Mouse (Mus musculus): ENCODE measurements around the gene Baat. TPM values are rescaled to one million over a fixed set of nuclear protein-coding genes. Genes with fewer than 3 reads are reported as not detected.
"Not testable (repeated sequence)": the region's sequence is repeated elsewhere in the genome, so short reads cannot be mapped to it uniquely, and the experiment has no call there.

The Baat gene
- polyA plus RNA-seq, 1 experiment from 2014 or later: 0.24 TPM

GRCm38 (mm10) chr4:49480104-49480760, 26.1 kb downstream of the Baat start:
- Histone ChIP-seq H3K9ac (no peak overlapping the region), H3K27me3 (replicated peaks) (no peaks in the 10 kb centered on the region), H3K9me3 (no peaks in the 10 kb centered on the region), H3K36me3 (no peaks in the 10 kb centered on the region), H3K4me1 (0 out of 2 replicates have a peak, but pooled peaks cover 5% of the 10 kb centered on the region), H3K4me2 (peak overlapping the region; percentile 45), H3K27ac (peak overlapping the region; percentile 78), H3K4me3 (replicated peaks) (peak overlapping the region; percentile 35)
- peak; percentile 62; the same call in 1 of the 2 replicates for ATAC-seq (ENCODE audit: insufficient read depth, low FRiP score, low read depth)
- WGBS: 13% methylated on average over 21 of the region's 21 CpGs

GRCm38 (mm10) chr4:49479035-49479434, 27.3 kb downstream of the Baat start:
- H3K9me3 ChIP-seq: not testable (repeated sequence)
- 24% methylated on average over 2 of the region's 2 CpGs for WGBS

GRCm38 (mm10) chr4:49478118-49478877, 28.1 kb downstream of the Baat start:
- peak overlapping the region; percentile 31 for H3K4me3 ChIP-seq (replicated peaks)
- 0 out of 2 replicates have a peak, but pooled peaks cover 5% of the 10 kb centered on the region for H3K4me1 ChIP-seq
- ATAC-seq (ENCODE audit: insufficient read depth, low FRiP score, low read depth): peak; percentile 73
- 20% methylated on average over 19 of the region's 19 CpGs for WGBS
- no peaks in the 10 kb centered on the region for H3K36me3 ChIP-seq
- no peaks in the 10 kb centered on the region for H3K9me3 ChIP-seq
- H3K27ac ChIP-seq: peak overlapping the region; percentile 44
- no peak overlapping the region for H3K9ac ChIP-seq
- peak overlapping the region; percentile 53 for H3K4me2 ChIP-seq
- no peaks in the 10 kb centered on the region for H3K27me3 ChIP-seq (replicated peaks)

More at GRCm38 (mm10) chr4:49479035-49479434, 27.3 kb downstream of the Baat start:
- H3K4me1 ChIP-seq; H3K36me3 ChIP-seq; ATAC-seq (ENCODE audit: insufficient read depth, low FRiP score, low read depth); H3K27me3 ChIP-seq (replicated peaks); H3K4me3 ChIP-seq (replicated peaks); H3K9ac ChIP-seq: not testable (repeated sequence)
- peak overlapping the region; percentile 21; the same call in 1 of the 2 replicates for H3K4me2 ChIP-seq
- peak overlapping the region; percentile 51; the same call in 1 of the 2 replicates for H3K27ac ChIP-seq

- Histone ChIP-seq H3K36me3 (no peaks in the 10 kb centered on the region), H3K4me1 (0 out of 2 replicates have a peak, but pooled peaks cover 5% of the 10 kb centered on the region), H3K27ac (no peak overlapping the region), H3K9ac (no peak overlapping the region), H3K4me3 (replicated peaks) (no peak overlapping the region), H3K9me3 (no peaks in the 10 kb centered on the region), H3K4me2 (no peak overlapping the region), H3K27me3 (replicated peaks) (no peaks in the 10 kb centered on the region)
- ATAC-seq (ENCODE audit: insufficient read depth, low FRiP score, low read depth): peak; percentile 29; the same call in 1 of the 2 replicates
Measured at GRCm38 (mm10) chr4:49474583-49474982, 31.8 kb downstream of the Baat start.

- H3K9me3 ChIP-seq: no peaks in the 10 kb centered on the region
- H3K4me1 ChIP-seq: 0 out of 2 replicates have a peak, but pooled peaks cover 5% of the 10 kb centered on the region
- WGBS: 42% methylated on average over 3 of the region's 3 CpGs
- H3K27ac ChIP-seq: no peak within 1 kb of the TSS
- H3K27me3 ChIP-seq (replicated peaks): no peaks in the 10 kb centered on the region
- no peaks in the 10 kb centered on the region for H3K36me3 ChIP-seq
- ATAC-seq (ENCODE audit: insufficient read depth, low FRiP score, low read depth): no peak
- H3K4me2 ChIP-seq: no peak within 1 kb of the TSS
- H3K9ac ChIP-seq: no peak within 1 kb of the TSS
- no peak within 1 kb of the TSS for H3K4me3 ChIP-seq (replicated peaks)
Measured at GRCm38 (mm10) chr4:49473435-49474100, 32.8 kb downstream of the Baat start, which contains the start of gene Acnat1. Gene Acnat1 (minus strand): TSS chr4:49473912.

GRCm38 (mm10) chr4:49469435-49470151, 36.8 kb downstream of the Baat start:
- no peak overlapping the region for H3K9ac ChIP-seq

GRCm38 (mm10) chr4:49467360-49467759, 39.0 kb downstream of the Baat start:
- no peak overlapping the region for H3K9ac ChIP-seq
- H3K9me3 ChIP-seq: no peaks in the 10 kb centered on the region
- WGBS: 89% methylated on average over 6 of the region's 6 CpGs
- H3K27ac ChIP-seq: no peak overlapping the region
- no peaks in the 10 kb centered on the region for H3K27me3 ChIP-seq (replicated peaks)
- no peaks in the 10 kb centered on the region for H3K36me3 ChIP-seq
- ATAC-seq (ENCODE audit: insufficient read depth, low FRiP score, low read depth): no peak
- no peaks in the 10 kb centered on the region for H3K4me1 ChIP-seq
- H3K4me3 ChIP-seq (replicated peaks): no peak overlapping the region
- no peak overlapping the region for H3K4me2 ChIP-seq

More at GRCm38 (mm10) chr4:49469435-49470151, 36.8 kb downstream of the Baat start:
- Histone ChIP-seq H3K27ac (no peak overlapping the region), H3K27me3 (replicated peaks) (no peaks in the 10 kb centered on the region), H3K4me1 (no peaks in the 10 kb centered on the region), H3K4me3 (replicated peaks) (no peak overlapping the region), H3K4me2 (no peak overlapping the region), H3K9me3 (no peaks in the 10 kb centered on the region), H3K36me3 (no peaks in the 10 kb centered on the region)
- no peak for ATAC-seq (ENCODE audit: insufficient read depth, low FRiP score, low read depth)
- 77% methylated on average over 3 of the region's 3 CpGs for WGBS

- no peak for ATAC-seq (ENCODE audit: insufficient read depth, low FRiP score, low read depth)
- no peak overlapping the region for H3K27ac ChIP-seq
- WGBS: 65% methylated on average over 2 of the region's 2 CpGs
Measured at GRCm38 (mm10) chr4:49456171-49456570, 50.2 kb downstream of the Baat start.

GRCm38 (mm10) chr4:49451848-49452551, 54.4 kb downstream of the Baat start:
- 49% methylated on average over 1 of the region's 1 CpGs for WGBS
- H3K4me3 ChIP-seq (replicated peaks): no peak overlapping the region
- H3K27ac ChIP-seq: no peak overlapping the region
- no peak; the same call in 1 of the 2 replicates for ATAC-seq (ENCODE audit: insufficient read depth, low FRiP score, low read depth)
- no peaks in the 10 kb centered on the region for H3K27me3 ChIP-seq (replicated peaks)
- H3K36me3 ChIP-seq: no peaks in the 10 kb centered on the region
- H3K9ac ChIP-seq: no peak overlapping the region
- H3K9me3 ChIP-seq: no peaks in the 10 kb centered on the region
- no peaks in the 10 kb centered on the region for H3K4me1 ChIP-seq
- H3K4me2 ChIP-seq: no peak overlapping the region

More at GRCm38 (mm10) chr4:49456171-49456570, 50.2 kb downstream of the Baat start:
- Histone ChIP-seq H3K4me3 (replicated peaks) (no peak overlapping the region), H3K36me3 (no peaks in the 10 kb centered on the region), H3K4me1 (no peaks in the 10 kb centered on the region), H3K4me2 (no peak overlapping the region), H3K27me3 (replicated peaks) (no peaks in the 10 kb centered on the region), H3K9me3 (no peaks in the 10 kb centered on the region), H3K9ac (no peak overlapping the region)

GRCm38 (mm10) chr4:49451133-49451847, 55.1 kb downstream of the Baat start:
- peak; percentile 62 for ATAC-seq (ENCODE audit: insufficient read depth, low FRiP score, low read depth)

More at GRCm38 (mm10) chr4:49451133-49451847, 55.1 kb downstream of the Baat start:
- H3K4me2 ChIP-seq; H3K9me3 ChIP-seq; H3K27me3 ChIP-seq (replicated peaks); H3K4me1 ChIP-seq; H3K9ac ChIP-seq; H3K36me3 ChIP-seq; H3K27ac ChIP-seq; H3K4me3 ChIP-seq (replicated peaks): not testable (repeated sequence)
- WGBS: 58% methylated on average over 1 of the region's 1 CpGs

Measured in stomach, embryonic 15.5 days (tissue).